Mouse (Mus musculus) erythroblast, adult 5-6 weeks (primary cell): Measurements from ENCODE around the gene Scimp. TPM values are rescaled to one million over a fixed set of nuclear protein-coding genes. Genes with fewer than 3 reads are reported as not detected.
A peak's percentile ranks its signal among the peaks of the same experiment; 100 is the strongest.

Source experiments
- ATAC-seq: replicated peaks from 2 replicates; pipeline ENCODE4 v1.8.0; 2016; ENCODE audit warnings: moderate number of reproducible peaks, mild to moderate bottlenecking, moderate TSS enrichment, inconsistent platforms; ENCODE audit not compliant: poor library complexity, low FRiP score, severe bottlenecking
- total RNA-seq, 2 experiments: library from RNA; stranded (forward) in 1 of 2; stranded (reverse) in 1 of 2; fragments of 150-400 nt in 1 of 2; fragments of 200-764, 138-1000 nt in 1 of 2; gene quantifications; 2 replicates each; pipeline versions ENCODE4 v1.2.3 to v1.2.4; 2015 to 2017; ENCODE audit warnings: low replicate concordance in 2 of 2

Scimp gene
- total RNA-seq, 2 experiments from 2014 or later: not detected

- ATAC-seq: peak; percentile 88
Measured at GRCm38 (mm10) chr11:70815498-70816078, 3.2 kb upstream of the Scimp start.

DNA sequence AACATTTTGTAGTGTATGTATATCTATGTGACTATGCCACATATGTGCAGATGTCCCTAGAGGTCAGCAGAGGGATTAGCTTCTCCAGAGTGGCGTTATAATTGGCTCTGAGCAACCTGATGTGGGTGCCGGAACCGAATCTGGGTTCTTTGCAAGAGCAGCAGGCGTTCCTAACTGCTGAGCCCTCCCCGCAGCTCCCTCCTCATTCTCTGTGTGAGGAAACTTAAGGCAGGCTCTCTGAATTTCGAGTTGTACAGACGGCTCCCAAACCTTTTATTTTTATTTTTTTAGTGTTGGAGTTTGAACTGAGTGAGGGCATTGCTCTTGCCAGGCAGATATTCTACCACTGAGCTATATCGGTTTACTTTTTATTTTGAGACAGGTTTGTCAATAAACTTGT lies 2.7 kb upstream of the Scimp start:
- ATAC-seq: no peak

GRCm38 (mm10) chr11:70811471-70812240 lies 730 bp downstream of the Scimp start:
- no peak for ATAC-seq

GRCm38 (mm10) chr11:70811041-70811440 lies 1.3 kb downstream of the Scimp start:
- ATAC-seq: no peak

DNA sequence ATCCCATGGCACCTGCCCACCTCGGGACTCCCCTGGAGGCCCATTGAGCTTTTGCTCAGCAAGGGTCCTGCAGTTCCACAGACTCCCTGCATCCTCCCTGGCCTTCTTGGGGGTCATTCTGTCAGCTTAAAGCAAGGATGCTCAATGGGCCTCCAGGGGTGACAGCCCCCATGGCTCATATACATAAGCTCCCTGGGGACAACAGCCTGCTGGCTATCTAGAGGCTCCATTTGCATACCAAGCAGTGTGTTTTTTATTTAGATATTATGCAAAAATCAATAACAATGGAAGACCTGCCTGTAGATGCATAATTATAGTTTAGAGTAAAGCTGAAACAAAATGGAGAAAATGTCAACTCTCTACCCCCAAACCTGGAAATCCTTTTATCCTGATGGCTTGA lies 3.4 kb downstream of the Scimp start:
- ATAC-seq: no peak

DNA sequence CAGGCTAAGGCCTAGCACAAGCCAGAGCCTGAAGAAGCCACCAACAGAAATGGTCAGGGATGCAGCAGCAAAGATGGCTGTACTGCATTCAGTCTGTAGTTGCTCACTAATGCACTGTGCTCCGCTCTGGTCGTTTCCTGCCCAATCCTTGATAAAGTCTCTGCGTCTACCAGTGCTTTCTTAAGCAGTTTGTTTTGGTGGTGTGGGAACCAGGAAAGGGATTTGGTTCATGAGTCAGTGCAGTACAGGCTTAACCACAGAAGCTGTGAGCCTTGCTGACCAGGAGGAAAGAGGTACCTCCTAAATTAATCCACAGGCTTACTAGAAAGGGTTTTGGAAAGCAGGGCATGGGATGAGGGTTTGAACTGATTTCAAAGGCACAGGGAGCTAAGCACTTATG lies 4.3 kb downstream of the Scimp start:
- ATAC-seq: no peak

DNA sequence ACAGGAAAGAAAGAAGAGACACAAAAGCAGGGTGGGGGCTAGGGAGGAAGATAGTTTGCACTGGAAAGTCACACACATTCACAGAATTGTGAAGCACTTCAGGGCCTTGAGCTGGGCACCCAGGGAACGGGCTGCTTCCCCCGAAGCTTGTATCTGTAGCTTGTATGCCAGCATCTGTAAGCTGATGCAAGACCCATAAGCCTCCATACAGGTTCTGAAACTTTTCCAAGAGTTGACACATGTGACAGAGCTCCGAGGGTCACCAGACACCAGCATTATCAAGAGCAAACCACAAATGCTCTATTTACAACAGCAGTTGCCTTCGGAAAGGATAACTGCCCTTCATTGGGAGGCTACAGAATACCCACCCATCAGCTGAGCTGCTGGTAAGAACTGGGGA lies 4.8 kb downstream of the Scimp start:
- no peak for ATAC-seq

DNA sequence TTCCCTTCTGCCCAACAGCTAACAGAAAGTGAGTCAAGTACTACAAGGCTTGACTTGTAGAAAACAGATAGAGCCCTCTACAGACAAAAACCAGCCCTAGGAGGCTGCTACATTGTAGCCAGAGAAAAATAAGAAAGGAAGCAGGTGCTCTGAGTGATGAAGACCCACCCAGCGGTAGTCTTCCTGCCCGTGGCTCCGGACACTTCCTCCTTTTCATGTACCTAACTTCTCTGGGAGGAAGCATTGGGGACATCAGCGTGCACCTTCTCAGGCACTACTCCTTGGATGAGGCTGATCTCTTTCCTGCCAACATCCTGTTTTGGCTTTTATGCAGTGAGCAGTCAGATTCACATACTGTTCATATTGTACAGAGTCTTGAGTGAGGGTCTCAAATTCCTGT lies 5.7 kb downstream of the Scimp start:
- no peak for ATAC-seq

DNA sequence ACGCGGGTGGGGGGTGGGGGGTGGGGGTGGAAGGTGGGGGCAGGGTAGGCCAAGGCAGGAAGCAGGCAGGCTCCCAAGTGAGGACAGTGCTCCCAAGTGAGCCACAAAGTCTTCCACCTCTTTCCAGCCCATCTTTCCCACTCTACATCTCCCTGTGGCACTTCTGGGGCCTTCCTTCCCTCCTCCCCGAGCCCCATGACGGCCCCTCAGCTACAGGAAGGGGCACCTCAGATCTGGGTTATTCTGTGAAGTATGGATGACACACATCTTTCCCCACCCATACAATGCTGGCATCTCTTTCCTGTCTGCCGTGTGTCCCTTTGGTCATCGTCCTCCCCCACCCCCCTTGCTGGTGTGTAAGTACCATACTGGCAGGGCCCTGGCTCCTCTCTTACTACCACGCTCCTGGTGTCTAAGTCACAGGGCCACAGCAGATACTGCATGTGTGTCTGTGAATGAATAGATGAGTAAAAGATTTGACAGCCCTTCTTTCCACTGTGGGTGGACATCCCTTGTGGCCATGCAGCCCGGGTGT lies 6.7 kb downstream of the Scimp start:
- no peak for ATAC-seq

GRCm38 (mm10) chr11:70804395-70804794 lies 8.0 kb downstream of the Scimp start:
- ATAC-seq: no peak

GRCm38 (mm10) chr11:70803711-70804200 lies 8.6 kb downstream of the Scimp start:
- no peak for ATAC-seq

DNA sequence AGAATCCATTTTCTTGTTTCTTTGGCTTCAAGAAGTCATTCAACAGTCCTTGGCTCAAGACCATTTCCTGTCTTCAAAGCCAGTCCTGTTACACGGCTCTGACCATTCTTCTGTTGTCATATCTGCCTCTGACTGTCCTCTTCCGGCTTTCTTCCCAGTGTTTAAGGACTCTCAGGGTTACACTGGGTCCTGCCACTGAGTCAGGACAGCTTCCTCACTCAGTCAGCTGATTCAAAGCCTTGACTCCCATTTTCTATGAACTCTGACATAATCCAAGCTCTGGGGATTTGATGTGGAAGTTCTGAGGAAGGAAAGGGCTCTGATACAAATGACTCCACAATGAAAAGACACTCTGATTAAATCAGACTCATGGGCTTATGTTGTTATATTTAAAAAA lies 9.5 kb downstream of the Scimp start:
- ATAC-seq: no peak

- ATAC-seq: no peak
Measured at GRCm38 (mm10) chr11:70802208-70802864, 10.1 kb downstream of the Scimp start.

- ATAC-seq: no peak
Measured at GRCm38 (mm10) chr11:70792409-70792808, 20.0 kb downstream of the Scimp start.

GRCm38 (mm10) chr11:70791676-70792075 lies 20.7 kb downstream of the Scimp start:
- no peak for ATAC-seq

DNA sequence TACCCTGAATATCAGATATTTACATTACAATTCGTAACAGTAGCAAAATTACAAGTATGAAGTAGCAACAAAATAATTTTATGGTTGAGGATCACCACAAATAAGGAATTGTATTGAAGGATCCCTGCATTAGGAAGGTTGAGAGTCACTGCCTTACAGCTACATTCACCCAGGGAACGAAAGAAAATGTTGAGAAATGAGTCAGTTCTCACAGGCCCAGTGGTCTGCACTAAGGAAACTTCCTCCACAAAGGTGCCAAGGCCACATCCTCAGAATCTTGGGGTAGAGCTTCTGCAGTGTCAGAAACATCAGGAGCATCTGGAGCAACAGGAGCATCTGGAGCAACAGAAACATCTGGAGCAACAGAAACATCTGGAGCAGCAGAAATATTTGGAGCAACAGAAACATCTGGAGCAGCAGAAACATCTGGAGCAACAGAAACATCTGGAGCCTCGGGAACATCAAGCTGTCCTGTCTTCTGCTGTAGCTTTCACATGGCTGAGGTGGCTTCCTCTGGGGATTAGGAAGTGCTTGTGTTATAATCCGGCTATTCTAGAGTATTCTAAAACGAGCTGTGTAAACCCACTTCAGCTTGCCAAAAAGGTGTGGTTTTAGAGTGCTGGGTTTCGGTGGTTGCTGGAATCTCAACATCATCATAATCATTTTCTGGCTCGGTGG lies 21.4 kb downstream of the Scimp start:
- ATAC-seq: no peak

DNA sequence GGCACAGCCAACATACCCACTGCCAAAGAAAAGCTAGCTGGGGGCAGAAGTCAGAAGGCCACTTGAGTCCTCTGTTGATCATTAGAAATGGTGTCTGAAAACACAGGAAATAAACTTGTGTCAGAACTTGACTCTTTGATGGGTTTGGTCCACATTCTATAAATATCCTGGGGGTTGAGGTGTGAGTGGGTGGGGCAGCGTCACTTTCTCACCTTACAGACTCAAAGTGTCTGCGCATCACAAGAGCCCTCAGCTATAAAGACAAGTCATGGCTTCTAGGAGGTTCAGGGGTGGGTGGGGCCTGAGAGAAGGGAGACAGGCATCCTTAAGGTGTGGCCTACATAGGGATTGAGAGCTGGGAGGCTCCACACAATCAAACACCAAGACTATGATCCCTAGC lies 22.0 kb downstream of the Scimp start:
- ATAC-seq: no peak

DNA sequence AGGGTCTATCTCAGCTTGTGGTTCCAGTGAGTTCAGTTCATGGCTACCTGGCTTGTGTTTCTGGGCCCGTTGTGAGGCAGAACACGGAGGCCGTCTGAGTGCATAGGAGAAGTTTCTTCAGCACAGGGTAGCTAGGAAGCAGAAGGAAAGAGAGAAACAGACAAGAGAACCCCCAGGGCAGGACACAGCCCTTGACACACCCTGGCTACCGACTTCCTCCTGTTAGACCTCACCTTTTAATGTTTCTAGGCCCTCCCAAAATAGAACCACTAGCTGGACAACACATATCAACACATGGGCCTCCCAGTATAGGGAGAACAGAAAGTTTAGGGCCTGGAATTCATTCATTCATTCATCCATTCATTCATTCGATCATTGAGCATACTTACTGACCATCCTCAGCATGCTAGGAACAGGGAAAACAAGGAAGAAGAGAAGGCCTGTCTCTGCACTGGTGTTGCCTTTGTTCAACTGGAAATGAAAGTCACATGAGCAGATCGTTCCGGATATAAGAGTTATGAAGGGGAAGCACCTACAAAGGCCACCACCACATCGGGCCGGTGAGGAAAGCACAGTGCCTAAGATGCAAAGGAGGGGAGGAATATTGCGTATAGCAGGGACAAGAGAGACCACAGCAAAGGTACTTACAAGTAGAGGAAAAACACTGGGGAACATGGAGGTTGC lies 23.3 kb downstream of the Scimp start:
- no peak for ATAC-seq

DNA sequence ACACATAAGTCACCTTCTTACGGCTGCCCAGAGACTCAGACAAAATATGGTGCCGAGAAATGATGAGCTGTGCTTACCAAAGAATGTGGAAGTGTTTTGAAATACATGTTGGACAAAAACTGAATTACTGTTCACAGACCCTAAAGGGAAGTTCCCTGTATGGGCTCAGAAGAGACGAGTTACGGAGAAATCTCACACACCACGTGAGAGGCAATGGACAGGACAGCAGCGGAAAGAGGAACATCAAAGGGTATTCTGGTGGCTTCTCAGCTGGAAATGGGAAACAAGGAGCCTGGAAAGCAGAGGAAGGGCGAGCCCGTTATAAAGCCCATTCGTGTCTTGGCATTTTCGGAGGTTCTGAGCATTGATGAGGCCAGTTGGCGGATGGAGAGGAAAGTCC lies 25.3 kb downstream of the Scimp start:
- no peak for ATAC-seq

DNA sequence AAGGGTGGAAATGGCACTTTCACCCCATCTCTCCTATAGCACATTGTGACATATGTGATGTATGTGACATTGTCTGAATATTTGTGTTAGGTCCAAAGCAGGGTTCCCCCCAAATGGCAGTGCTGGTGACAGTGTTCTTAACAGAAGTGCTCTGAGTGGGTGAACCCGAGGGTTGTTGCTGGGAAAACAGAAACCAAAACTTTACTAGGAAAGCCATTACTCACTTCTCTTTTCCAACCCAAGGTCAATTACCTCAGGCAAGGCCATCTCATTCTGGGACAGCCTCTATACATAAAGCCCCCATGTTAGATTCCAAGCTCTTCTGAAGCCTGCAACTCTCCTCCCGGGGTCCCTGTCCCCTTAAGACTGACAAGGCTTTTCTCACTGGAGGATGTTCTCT lies 26.5 kb downstream of the Scimp start:
- no peak for ATAC-seq
